In the genomic region with DNA sequence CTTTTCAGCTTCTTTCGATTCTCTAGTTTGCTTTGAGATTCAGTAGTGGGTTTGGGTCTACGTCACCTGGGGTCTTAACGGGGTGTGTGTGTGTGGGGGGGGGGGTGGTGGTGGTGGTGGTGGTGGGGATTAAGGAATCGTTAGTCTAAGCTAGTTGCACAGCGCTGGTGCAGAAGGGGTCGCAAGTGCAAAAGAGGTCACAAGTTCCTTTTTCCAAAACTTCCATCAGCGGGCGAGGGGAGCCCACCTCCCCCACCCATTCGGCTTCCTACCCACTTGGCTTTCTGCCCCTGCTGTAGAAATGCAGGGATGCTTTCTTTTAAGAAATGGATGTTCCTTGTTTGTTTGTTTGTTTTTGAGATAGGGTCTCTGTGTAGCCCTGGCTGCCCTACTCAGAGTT, we compare ENCODE assay signal across 7 mouse cellular contexts. TPM values are rescaled to one million over a fixed set of nuclear protein-coding genes. Genes with fewer than 3 reads are reported as not detected.
DNase-seq lines count a peak whose midpoint lies in the region; ATAC-seq and TF ChIP-seq lines count a peak whose summit lies in the region.

No protein-coding gene starts in this region.

- 4% methylated on average over 9 of the region's 9 CpGs for WGBS in lung, adult 2 months
- whole genome bisulfite sequencing in embryonic facial prominence, embryonic 15.5 days, result under 1% methylated on average over 9 of the region's 9 CpGs
- 0% methylated on average over 9 of the region's 9 CpGs for WGBS in limb, embryonic 10.5 days
- WGBS in olfactory bulb, adult 2 months, result 3% methylated on average over 9 of the region's 9 CpGs

- ATAC-seq in embryonic facial prominence, embryonic 15.5 days (ENCODE audit: insufficient number of reproducible peaks, low FRiP score, low TSS enrichment, low read depth), result no peak

- peak overlapping the region; percentile 65 for H3K4me3 ChIP-seq in lung, adult 2 months (replicated peaks; ENCODE audit: extremely low read depth, low read depth, low read length)
- H3K4me3 ChIP-seq in embryonic facial prominence, embryonic 15.5 days (replicated peaks), result peak overlapping the region; percentile 57
- H3K4me3 ChIP-seq in limb, embryonic 10.5 days, result peak overlapping the region; percentile 67
- H3K4me3 ChIP-seq in olfactory bulb, adult 2 months (ENCODE audit: insufficient read depth, low read depth, low read length), result peak overlapping the region; percentile 68

- peak overlapping the region; percentile 27; the same call in 1 of the 2 replicates for H3K9ac ChIP-seq in embryonic facial prominence, embryonic 15.5 days

- no peak overlapping the region for H3K27ac ChIP-seq in embryonic facial prominence, embryonic 15.5 days (replicated peaks)
- peak overlapping the region; percentile 64; the same call in 1 of the 2 replicates for H3K27ac ChIP-seq in limb, embryonic 10.5 days
- H3K27ac ChIP-seq in olfactory bulb, adult 2 months (ENCODE audit: insufficient read depth, low read depth, low read length), result no peak overlapping the region

- TF ChIP-seq POLR2A in lung, adult 2 months (IDR thresholded peaks at IDR 0.05; ENCODE audit: borderline replicate concordance, extremely low read depth, low read depth, low read length), result no peak
- TF ChIP-seq POLR2A in olfactory bulb, adult 2 months (IDR thresholded peaks at IDR 0.05; ENCODE audit: insufficient read depth, low read depth, low read length), result no peak

- H3K36me3 ChIP-seq in embryonic facial prominence, embryonic 15.5 days, result no peaks in the 10 kb centered on the region
- no peaks in the 10 kb centered on the region for H3K36me3 ChIP-seq in limb, embryonic 10.5 days

- DNase-seq in lung, adult 2 months, result no peak
- no peak for DNase-seq in lung, postnatal 14 days
- DNase-seq in limb, embryonic 10.5 days (ENCODE audit: low spot score), result no peak
- DNase-seq in right cerebral cortex, postnatal 4 days, result no peak
- no peak for DNase-seq in layer of hippocampus, adult 9-10 months (ENCODE audit: low spot score)

- H3K27me3 ChIP-seq in embryonic facial prominence, embryonic 15.5 days, result no peaks in the 10 kb centered on the region
- 0 out of 2 replicates have a peak, but pooled peaks cover 10% of the 10 kb centered on the region for H3K27me3 ChIP-seq in limb, embryonic 10.5 days (ENCODE audit: low read depth, poor library complexity, severe bottlenecking)

- H3K4me1 ChIP-seq in lung, adult 2 months (ENCODE audit: control insufficient read depth, insufficient read depth, low read length), result peaks cover 14% of the 10 kb centered on the region
- H3K4me1 ChIP-seq in embryonic facial prominence, embryonic 15.5 days, result peaks cover 11% of the 10 kb centered on the region; the same call in 1 of the 2 replicates
- peaks cover 18% of the 10 kb centered on the region for H3K4me1 ChIP-seq in limb, embryonic 10.5 days
- H3K4me1 ChIP-seq in olfactory bulb, adult 2 months (ENCODE audit: control insufficient read depth, insufficient read depth, low read length), result peaks cover 4% of the 10 kb centered on the region; the same call in 1 of the 2 replicates

- no peak for TF ChIP-seq CTCF in lung, adult 2 months (IDR thresholded peaks at IDR 0.05; ENCODE audit: insufficient read depth, low read length)
- no peak for TF ChIP-seq CTCF in olfactory bulb, adult 2 months (IDR thresholded peaks at IDR 0.05; ENCODE audit: insufficient read depth, low read depth, low read length)

- no peaks in the 10 kb centered on the region for H3K9me3 ChIP-seq in embryonic facial prominence, embryonic 15.5 days (replicated peaks)
- no peaks in the 10 kb centered on the region for H3K9me3 ChIP-seq in limb, embryonic 10.5 days (replicated peaks)

- peak overlapping the region; percentile 72 for H3K4me2 ChIP-seq in embryonic facial prominence, embryonic 15.5 days (replicated peaks)

RNA-seq across cellular contexts. Expression of gene Gpx5, which starts 16.0 kb away (rescaled TPM):
- polyA plus RNA-seq in lung, adult 2 months (2012; rRNA removed), result not detected in 2 replicates
- not detected in 2 replicates for polyA plus RNA-seq in embryonic facial prominence, embryonic 15.5 days (2015; fragmentation: Nextera tagmentation; extraction: Ambion mirVana)
- not detected in 2 replicates for polyA plus RNA-seq in limb, embryonic 10.5 days (2016; fragmentation: Nextera tagmentation; extraction: Ambion mirVana)
- not detected in 2 replicates for polyA plus RNA-seq in olfactory bulb, adult 2 months (2012; ENCODE audit: insufficient read depth, insufficient read length, low replicate concordance, missing spikeins)

RNA-seq across cellular contexts. Expression of gene Gpx6, which starts 35.4 kb away (rescaled TPM):
- not detected in 2 replicates for polyA plus RNA-seq in lung, adult 2 months (2012; rRNA removed)
- polyA plus RNA-seq in embryonic facial prominence, embryonic 15.5 days (2015; fragmentation: Nextera tagmentation; extraction: Ambion mirVana), result not detected in 2 replicates
- 0.62 and 0.91 TPM in 2 replicates for polyA plus RNA-seq in limb, embryonic 10.5 days (2016; fragmentation: Nextera tagmentation; extraction: Ambion mirVana)
- polyA plus RNA-seq in olfactory bulb, adult 2 months (2012; ENCODE audit: insufficient read depth, insufficient read length, low replicate concordance, missing spikeins), result not detected in 2 replicates
